In the genomic region with DNA sequence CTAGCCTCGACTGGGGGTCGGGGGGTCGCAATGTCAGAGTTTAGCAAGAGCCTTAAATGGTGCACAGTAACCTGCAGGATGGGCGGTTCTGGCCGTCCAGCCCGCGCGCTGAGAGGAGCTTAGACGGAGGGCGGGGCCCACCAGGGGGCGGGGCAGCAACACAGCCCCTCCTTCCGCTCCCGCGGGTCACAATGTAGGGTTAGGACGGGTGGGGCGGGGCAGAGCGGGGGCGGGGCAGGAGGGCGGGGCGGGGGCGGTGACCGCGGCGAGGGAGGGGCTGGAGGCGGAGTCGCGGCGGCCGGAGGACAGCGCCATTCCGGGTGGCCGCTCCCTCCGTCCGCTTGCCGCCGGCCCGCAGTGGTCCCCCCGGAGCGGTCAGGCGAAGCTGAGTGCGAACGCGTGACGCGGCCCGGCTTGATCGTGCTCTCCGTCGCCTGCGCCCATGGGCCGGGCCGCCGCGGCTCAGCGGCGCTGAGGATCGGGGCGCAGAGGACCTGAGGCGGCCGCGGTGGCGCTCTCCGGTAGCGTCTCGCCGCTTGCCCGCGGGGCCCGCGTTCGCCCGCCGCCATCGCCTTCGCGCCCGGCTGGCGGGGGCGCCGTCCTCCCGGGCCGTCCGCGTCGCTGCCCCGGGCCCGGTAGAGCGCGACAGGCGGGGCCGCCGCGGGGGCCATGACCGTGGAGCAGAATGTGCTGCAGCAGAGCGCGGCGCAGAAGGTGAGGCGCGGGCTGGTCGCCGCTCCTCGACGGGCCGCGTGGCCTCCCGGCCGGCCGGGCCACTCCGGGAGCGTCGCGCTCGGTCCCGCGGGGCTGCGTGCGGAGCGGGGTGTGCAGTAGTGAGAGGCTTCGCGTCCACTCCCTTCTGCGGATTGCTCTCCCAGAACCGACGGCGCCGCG, we compare ENCODE assay signal across 8 mouse cellular contexts. TPM values are rescaled to one million over a fixed set of nuclear protein-coding genes. Genes with fewer than 3 reads are reported as not detected.
DNase-seq lines count a peak whose midpoint lies in the region.

A gene (plus strand): TSS at position 280 of the 894 bp plus-strand sequence.

- H3K27ac ChIP-seq in hindbrain, embryonic 10.5 days, result peak within 1 kb of the TSS; percentile 96

- peak within 1 kb of the TSS; percentile 85 for H3K4me3 ChIP-seq in hindbrain, embryonic 10.5 days

- H3K27me3 ChIP-seq in hindbrain, embryonic 10.5 days (ENCODE audit: insufficient read depth, poor library complexity, severe bottlenecking), result no peaks in the 10 kb centered on the region

- DNase-seq in Muller cell, postnatal 12 days (ENCODE audit: inconsistent ontology term), result peak; percentile 92
- DNase-seq in cerebellum, adult 9-11 months, result peak; percentile 92
- DNase-seq in frontal cortex, adult 2 months (ENCODE audit: extremely low spot score in 1 of 2, low spot score in 1 of 2), result peak in 1 of 2 experiments; percentile 84
- peak; percentile 94 for DNase-seq in hindbrain, embryonic 10.5 days (ENCODE audit: low spot score)
- peak; percentile 74 to 86 for DNase-seq in layer of hippocampus, postnatal 14 days (ENCODE audit: low spot score in 2 of 2)
- DNase-seq in lung, postnatal 10 days, result peak; percentile 95
- peak; percentile 81 for DNase-seq in ovary, postnatal 14 days (ENCODE audit: low spot score)
- peak; percentile 95 for DNase-seq in thymus, postnatal 14 days

- no peaks in the 10 kb centered on the region for H3K36me3 ChIP-seq in hindbrain, embryonic 10.5 days

- peaks cover 41% of the 10 kb centered on the region for H3K4me1 ChIP-seq in hindbrain, embryonic 10.5 days (replicated peaks)

- WGBS in hindbrain, embryonic 10.5 days, result under 1% methylated on average over 126 of the region's 126 CpGs

- H3K9me3 ChIP-seq in hindbrain, embryonic 10.5 days, result no peaks in the 10 kb centered on the region

RNA-seq across cellular contexts. Expression of the gene that starts here (rescaled TPM):
- 12.7 and 15.6 TPM in 2 replicates for polyA plus RNA-seq in frontal cortex, adult 2 months (2012; rRNA removed)
- 15.1 and 20.8 TPM in 2 replicates for polyA plus RNA-seq in hindbrain, embryonic 10.5 days (2016; fragmentation: Nextera tagmentation; extraction: Ambion mirVana)
- 10 to 100 TPM; 30.7 to 32.7 TPM for total RNA-seq in layer of hippocampus, postnatal 14 days (2021)
